Comparison of ENCODE assay signal across 11 mouse cellular contexts in genomic region chr16:91609501-91610245, GRCm38 (mm10). TPM values are rescaled to one million over a fixed set of nuclear protein-coding genes. Genes with fewer than 3 reads are reported as not detected.
DNase-seq lines count a peak whose midpoint lies in the region; ATAC-seq and TF ChIP-seq lines count a peak whose summit lies in the region.
"Had no signal": no experiment of that assay in that cellular context is flagged by ENCODE, and none has a peak within 500 bp of the region (broad histone marks: within the 10 kb centered on the region; RNA-seq: fewer than 3 reads in every experiment).

No protein-coding gene starts in this region.

- H3K27ac ChIP-seq in forebrain, postnatal 0 days (ENCODE audit: low read depth, low read length): no peak overlapping the region
- H3K27ac ChIP-seq in forebrain, embryonic 10.5 days: no peak overlapping the region
- no peak overlapping the region for H3K27ac ChIP-seq in midbrain, embryonic 16.5 days (ENCODE audit: low read length)
- H3K27ac ChIP-seq: left cerebral cortex, adult 2 months had no signal

- no peaks in the 10 kb centered on the region for H3K27me3 ChIP-seq in forebrain, postnatal 0 days (ENCODE audit: insufficient read depth, low read length)
- no peaks in the 10 kb centered on the region for H3K27me3 ChIP-seq in forebrain, embryonic 10.5 days (ENCODE audit: poor library complexity, severe bottlenecking)
- no peaks in the 10 kb centered on the region for H3K27me3 ChIP-seq in midbrain, embryonic 16.5 days (ENCODE audit: control insufficient read depth, insufficient read depth, low read depth, low read length)

- H3K36me3 ChIP-seq in forebrain, postnatal 0 days (ENCODE audit: insufficient read depth): no peaks in the 10 kb centered on the region
- no peaks in the 10 kb centered on the region for H3K36me3 ChIP-seq in forebrain, embryonic 10.5 days (replicated peaks)
- no peaks in the 10 kb centered on the region for H3K36me3 ChIP-seq in midbrain, embryonic 16.5 days (ENCODE audit: control insufficient read depth, insufficient read depth, low read length)

- no peak overlapping the region for H3K9ac ChIP-seq in forebrain, postnatal 0 days
- no peak overlapping the region for H3K9ac ChIP-seq in midbrain, embryonic 16.5 days (ENCODE audit: low read depth, low read length)

- H3K4me3 ChIP-seq in forebrain, postnatal 0 days (ENCODE audit: low read depth, low read length): no peak overlapping the region
- no peak overlapping the region for H3K4me3 ChIP-seq in forebrain, embryonic 10.5 days
- H3K4me3 ChIP-seq in midbrain, embryonic 16.5 days (ENCODE audit: low read depth, low read length): no peak overlapping the region
- H3K4me3 ChIP-seq: left cerebral cortex, adult 2 months; megakaryocyte, embryonic 14.5 days had no signal

- no peak for TF ChIP-seq CTCF in forebrain, postnatal 0 days (IDR thresholded peaks at IDR 0.05; ENCODE audit: low read depth)

- H3K9me3 ChIP-seq in forebrain, postnatal 0 days (ENCODE audit: low read length): no peaks in the 10 kb centered on the region
- no peaks in the 10 kb centered on the region for H3K9me3 ChIP-seq in forebrain, embryonic 10.5 days
- H3K9me3 ChIP-seq in midbrain, embryonic 16.5 days (replicated peaks; ENCODE audit: control insufficient read depth, low read length, poor library complexity, severe bottlenecking): no peaks in the 10 kb centered on the region

- H3K4me2 ChIP-seq in forebrain, postnatal 0 days (ENCODE audit: low read depth): no peak overlapping the region
- H3K4me2 ChIP-seq in midbrain, embryonic 16.5 days (ENCODE audit: low read length): no peak overlapping the region

- no peak for ATAC-seq in forebrain, postnatal 0 days
- ATAC-seq in midbrain, embryonic 16.5 days: no peak

- H3K4me1 ChIP-seq in forebrain, postnatal 0 days (ENCODE audit: insufficient read depth): no peaks in the 10 kb centered on the region
- no peaks in the 10 kb centered on the region for H3K4me1 ChIP-seq in forebrain, embryonic 10.5 days
- H3K4me1 ChIP-seq in midbrain, embryonic 16.5 days (ENCODE audit: control insufficient read depth, insufficient read depth, low read length): no peaks in the 10 kb centered on the region

- DNase-seq in forebrain, postnatal 0 days: peak; percentile 11
- no peak for DNase-seq in forebrain, embryonic 10.5 days (ENCODE audit: extremely low spot score, low spot score)
- peak; percentile 27 for DNase-seq in 3134 (ENCODE audit: extremely low read depth, insufficient read length, low spot score)
- peak; percentile 64 for DNase-seq in fibroblast of lung, adult 2 months (ENCODE audit: low read depth)
- peak; percentile 53 to 61 for DNase-seq in kidney, postnatal 36 days
- DNase-seq in layer of hippocampus, adult 18-20 months (ENCODE audit: low spot score in 2 of 2): no peak
- no peak for DNase-seq in frontal cortex, postnatal 25 days (ENCODE audit: low spot score in 2 of 2)
- DNase-seq: thymus, postnatal 4 days had no signal

- 62% methylated on average over 9 of the region's 9 CpGs for WGBS in forebrain, postnatal 0 days
- WGBS in forebrain, embryonic 10.5 days: 84% methylated on average over 9 of the region's 9 CpGs
- 77% methylated on average over 9 of the region's 9 CpGs for WGBS in midbrain, embryonic 16.5 days

RNA-seq across cellular contexts. Expression of gene Dnajc28, which starts 9.2 kb away (rescaled TPM):
- 3.7 and 6.1 TPM in 2 replicates for total RNA-seq in forebrain, postnatal 0 days (2014; rRNA removed)
- 2.8 and 3.6 TPM in 2 replicates for polyA plus RNA-seq in forebrain, postnatal 0 days (2015; fragmentation: Nextera tagmentation; extraction: Ambion mirVana)
- polyA plus RNA-seq in forebrain, embryonic 10.5 days (2016; fragmentation: Nextera tagmentation; extraction: Ambion mirVana): 2.9 and 4.0 TPM in 2 replicates
- total RNA-seq in layer of hippocampus, adult 18-20 months (2021): 10 to 100 TPM in 1 of 2 experiments, 1 to 10 TPM in 1; 9.7 to 11.3 TPM
- 6.9 and 7.3 TPM in 2 replicates for polyA plus RNA-seq in midbrain, embryonic 16.5 days (2015; fragmentation: Nextera tagmentation; extraction: Ambion mirVana)

RNA-seq across cellular contexts. Expression of gene Tmem50b, which starts 12.1 kb away (rescaled TPM):
- 65.2 and 65.6 TPM in 2 replicates for total RNA-seq in forebrain, postnatal 0 days (2014; rRNA removed)
- polyA plus RNA-seq in forebrain, postnatal 0 days (2015; fragmentation: Nextera tagmentation; extraction: Ambion mirVana): 98.8 and 102 TPM in 2 replicates
- 32.7 and 33.8 TPM in 2 replicates for polyA plus RNA-seq in forebrain, embryonic 10.5 days (2016; fragmentation: Nextera tagmentation; extraction: Ambion mirVana)
- total RNA-seq in layer of hippocampus, adult 18-20 months (2021): 100 to 1,000 TPM; 104 to 112 TPM
- 95.1 and 106 TPM in 2 replicates for polyA plus RNA-seq in midbrain, embryonic 16.5 days (2015; fragmentation: Nextera tagmentation; extraction: Ambion mirVana)

RNA-seq across cellular contexts. Expression of gene Gart, which starts 37.1 kb away (rescaled TPM):
- 36.7 and 41.8 TPM in 2 replicates for total RNA-seq in forebrain, postnatal 0 days (2014; rRNA removed)
- polyA plus RNA-seq in forebrain, postnatal 0 days (2015; fragmentation: Nextera tagmentation; extraction: Ambion mirVana): 35.9 and 44.0 TPM in 2 replicates
- 204 and 211 TPM in 2 replicates for polyA plus RNA-seq in forebrain, embryonic 10.5 days (2016; fragmentation: Nextera tagmentation; extraction: Ambion mirVana)
- 10 to 100 TPM; 47.4 to 51.2 TPM for total RNA-seq in layer of hippocampus, adult 18-20 months (2021)
- polyA plus RNA-seq in midbrain, embryonic 16.5 days (2015; fragmentation: Nextera tagmentation; extraction: Ambion mirVana): 55.2 and 62.5 TPM in 2 replicates

RNA-seq across cellular contexts. Expression of gene Son, which starts 37.6 kb away (rescaled TPM):
- total RNA-seq in forebrain, postnatal 0 days (2014; rRNA removed): 220 and 279 TPM in 2 replicates
- 56.9 and 76.7 TPM in 2 replicates for polyA plus RNA-seq in forebrain, postnatal 0 days (2015; fragmentation: Nextera tagmentation; extraction: Ambion mirVana)
- 110 and 111 TPM in 2 replicates for polyA plus RNA-seq in forebrain, embryonic 10.5 days (2016; fragmentation: Nextera tagmentation; extraction: Ambion mirVana)
- total RNA-seq in layer of hippocampus, adult 18-20 months (2021): 100 to 1,000 TPM; 221 to 230 TPM
- polyA plus RNA-seq in midbrain, embryonic 16.5 days (2015; fragmentation: Nextera tagmentation; extraction: Ambion mirVana): 98.4 and 115 TPM in 2 replicates

Comparison
In these comparisons a context has a peak if more than half of its experiments do, and no peak if none do; other contexts are left out.
1. DNase-seq: peak in forebrain, postnatal 0 days (single experiment), 3134 (single experiment), fibroblast of lung, adult 2 months (single experiment) and kidney, postnatal 36 days (2 of 2); none in forebrain, embryonic 10.5 days (single experiment), layer of hippocampus, adult 18-20 months (0 of 2) and frontal cortex, postnatal 25 days (0 of 2).